Mouse (Mus musculus): ENCODE data around the gene Syn3.

Syn3 gene

DNA sequence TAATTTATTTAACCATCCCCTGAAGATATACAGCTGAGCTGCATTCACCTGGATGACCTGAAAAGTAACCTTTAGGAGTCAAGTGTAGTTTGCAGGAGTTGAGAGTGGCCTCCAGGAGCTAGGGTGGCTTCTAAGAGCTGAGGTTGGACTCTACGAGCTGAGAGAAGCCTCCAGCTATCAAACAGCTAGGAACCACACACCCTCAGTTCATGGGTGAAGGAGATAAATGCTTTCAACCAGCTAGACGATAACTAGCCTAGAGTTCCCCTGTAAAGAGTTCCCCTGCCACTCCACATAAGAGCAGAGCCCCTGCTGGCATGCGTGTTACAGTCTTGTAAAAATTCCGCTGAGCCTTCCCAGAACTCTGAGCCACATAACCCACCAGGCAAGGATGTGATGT is 129.3 kb downstream of the Syn3 start:
- DNase-seq (ENCODE audit: low spot score in 2 of 2), result no peak

DNA sequence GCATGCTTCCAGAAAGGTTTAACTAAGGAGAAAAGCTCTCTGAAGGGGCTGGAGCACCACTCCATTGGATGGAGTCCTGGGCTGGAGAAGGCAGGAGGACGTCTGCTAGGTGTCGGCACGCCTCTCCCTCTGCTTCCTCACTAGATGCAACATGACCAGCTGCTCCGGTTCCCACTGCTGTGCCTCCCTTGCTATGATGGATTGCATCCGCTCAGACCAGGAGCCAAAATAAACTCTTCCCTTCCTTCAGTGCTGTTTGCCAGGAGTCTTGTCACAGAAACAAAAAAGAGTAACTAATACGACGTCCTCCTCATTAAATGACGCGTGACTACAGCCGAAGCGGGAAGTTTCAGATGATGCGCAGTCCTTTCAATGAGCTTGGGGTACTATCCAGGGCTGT is 129.9 kb downstream of the Syn3 start:
- DNase-seq (ENCODE audit: low spot score in 2 of 2), result no peak

DNA sequence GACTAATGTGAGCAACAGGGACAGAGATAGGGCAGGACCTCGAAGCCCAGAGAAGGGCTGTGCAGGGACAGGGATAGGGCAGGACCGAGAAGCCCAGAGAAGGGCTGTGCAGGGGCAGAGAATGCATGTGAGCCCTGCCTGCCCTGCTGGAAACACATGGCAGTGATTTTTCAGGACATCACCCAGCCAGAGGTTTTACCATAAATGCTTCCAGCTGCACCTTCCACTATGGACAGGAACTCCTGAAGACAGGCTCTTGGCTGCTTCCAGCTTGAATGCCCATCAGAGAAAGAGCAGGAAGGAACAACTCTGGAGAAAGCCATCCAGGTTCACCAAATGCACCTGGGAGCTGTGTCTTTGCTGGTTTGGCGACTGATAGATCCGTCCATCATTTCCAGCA is 131.3 kb downstream of the Syn3 start:
- no peak for DNase-seq (ENCODE audit: low spot score in 2 of 2)

DNA sequence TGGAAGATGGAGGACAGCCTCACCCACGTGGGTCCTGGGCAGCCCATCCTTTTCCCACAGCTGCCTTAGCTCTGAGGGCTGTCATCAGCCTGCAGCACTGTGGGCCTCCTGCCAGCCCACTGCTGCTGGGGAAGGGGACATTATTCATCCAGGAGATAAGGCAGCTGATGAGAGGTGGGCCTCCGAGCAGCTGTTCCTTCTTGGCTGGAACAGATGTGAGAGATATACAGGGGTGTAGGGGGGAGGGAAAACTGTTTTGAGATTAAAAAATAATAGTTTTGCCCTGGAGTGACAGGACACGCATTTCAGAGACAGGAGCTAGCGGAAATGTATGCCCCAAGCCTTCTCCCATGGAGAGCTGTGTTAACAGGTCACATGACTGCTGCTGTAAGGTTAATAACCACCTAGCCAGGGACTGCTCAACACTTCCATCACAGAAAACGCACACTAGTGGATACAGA is 133.0 kb downstream of the Syn3 start:
- no peak for DNase-seq (ENCODE audit: low spot score in 2 of 2)

DNA sequence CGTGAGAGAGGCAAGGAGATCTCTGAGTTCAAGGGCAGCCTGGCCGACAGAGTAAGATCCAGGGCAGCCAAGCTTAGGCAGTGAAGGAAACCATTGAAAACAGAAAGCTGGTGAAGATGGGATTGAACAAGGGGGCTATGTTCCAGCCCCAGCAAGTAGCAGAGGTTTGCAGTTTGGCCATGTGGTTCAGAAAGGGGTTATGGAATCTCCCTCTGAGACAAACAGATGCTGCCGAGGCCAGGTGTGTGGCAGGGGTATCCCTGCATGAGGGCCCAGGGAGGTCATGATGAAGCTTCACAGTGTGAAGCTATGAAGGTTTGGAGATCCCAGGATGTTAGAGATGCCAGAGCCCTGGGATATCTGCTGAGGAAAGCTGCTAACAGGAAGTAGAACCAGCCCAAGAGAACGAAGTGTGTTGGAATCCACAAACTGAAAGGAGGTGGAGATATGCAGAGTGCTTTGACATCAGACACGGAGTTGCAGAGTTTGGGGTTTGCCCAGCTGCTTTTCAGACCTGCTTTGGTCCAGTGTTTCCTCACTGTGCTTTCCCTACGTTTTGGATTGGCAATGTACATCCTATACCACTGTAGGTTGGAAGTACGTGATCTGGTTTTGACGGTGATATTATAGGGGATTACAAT is 134.9 kb downstream of the Syn3 start:
- no peak for DNase-seq (ENCODE audit: low spot score in 2 of 2)

DNA sequence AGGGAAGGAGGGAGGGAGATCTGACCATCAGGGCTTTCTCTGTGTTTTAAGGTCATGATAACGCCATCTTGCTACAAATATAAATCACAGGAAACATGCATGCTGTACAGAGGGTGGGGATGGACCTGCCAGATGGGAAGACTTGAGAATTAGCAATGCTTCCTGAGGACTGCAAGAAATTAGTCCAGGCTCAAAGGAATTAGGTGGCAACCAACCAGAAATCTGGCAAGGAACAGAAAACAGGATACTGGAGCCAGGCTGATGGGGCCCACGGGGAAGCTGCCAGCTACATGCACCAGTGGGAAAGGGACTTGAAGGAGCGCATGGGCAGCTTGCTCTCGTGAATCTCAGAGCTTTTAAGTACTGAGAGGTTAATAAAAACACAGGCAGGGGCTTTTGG is 139.0 kb downstream of the Syn3 start:
- no peak for DNase-seq (ENCODE audit: low spot score in 2 of 2)

DNA sequence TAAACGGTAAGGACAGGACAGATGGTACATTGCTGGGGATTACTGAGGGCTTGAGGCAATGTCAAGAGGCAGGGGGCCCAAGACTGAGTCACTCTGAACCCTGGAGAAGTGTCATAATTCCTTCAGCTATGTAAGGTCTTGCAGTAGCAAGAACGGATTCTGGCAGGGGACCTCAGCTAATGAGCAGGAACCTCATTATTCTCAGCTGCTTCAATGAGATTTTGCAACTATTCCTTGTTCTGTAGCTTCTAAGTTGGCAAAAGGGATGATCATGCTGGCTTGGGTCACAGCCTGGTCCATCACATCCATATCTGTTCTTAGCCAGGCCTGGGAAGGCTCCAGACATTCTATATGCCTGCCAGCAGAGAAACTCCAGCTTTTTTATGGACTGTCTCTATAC is 139.5 kb downstream of the Syn3 start:
- no peak for DNase-seq (ENCODE audit: low spot score in 2 of 2)

DNA sequence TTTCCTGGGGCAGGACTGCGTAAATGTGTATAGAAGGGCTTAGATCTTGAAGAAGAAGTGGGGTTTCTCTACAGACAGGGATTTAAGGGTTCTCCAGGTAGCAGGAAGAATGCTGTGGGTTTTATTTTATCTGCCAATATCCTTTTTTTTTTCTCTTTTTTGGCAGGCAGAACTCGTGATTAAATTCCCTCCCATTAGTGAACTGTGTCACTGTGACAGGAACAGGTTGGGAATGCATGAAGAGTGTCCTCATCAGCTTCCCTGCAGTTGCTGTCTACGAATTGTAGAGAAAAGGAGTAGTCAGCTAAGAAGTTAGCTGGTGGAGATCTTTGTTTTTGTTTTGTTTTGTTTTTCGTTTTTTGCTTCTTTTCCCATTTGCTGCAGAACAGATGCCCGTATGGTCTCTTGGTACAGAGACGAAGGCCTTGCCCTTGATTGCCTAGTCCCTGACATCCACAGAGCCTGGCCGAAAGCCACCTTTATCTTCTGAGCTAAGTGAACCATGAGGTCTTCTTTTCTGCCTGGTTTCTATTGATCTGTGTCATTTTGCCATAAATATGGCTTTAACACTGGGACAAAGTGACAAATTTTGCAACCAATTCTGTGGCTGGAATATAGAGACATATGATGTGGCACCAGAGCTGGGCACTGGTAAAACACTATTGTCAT is 140.3 kb downstream of the Syn3 start:
- DNase-seq (ENCODE audit: low spot score in 2 of 2), result no peak

DNA sequence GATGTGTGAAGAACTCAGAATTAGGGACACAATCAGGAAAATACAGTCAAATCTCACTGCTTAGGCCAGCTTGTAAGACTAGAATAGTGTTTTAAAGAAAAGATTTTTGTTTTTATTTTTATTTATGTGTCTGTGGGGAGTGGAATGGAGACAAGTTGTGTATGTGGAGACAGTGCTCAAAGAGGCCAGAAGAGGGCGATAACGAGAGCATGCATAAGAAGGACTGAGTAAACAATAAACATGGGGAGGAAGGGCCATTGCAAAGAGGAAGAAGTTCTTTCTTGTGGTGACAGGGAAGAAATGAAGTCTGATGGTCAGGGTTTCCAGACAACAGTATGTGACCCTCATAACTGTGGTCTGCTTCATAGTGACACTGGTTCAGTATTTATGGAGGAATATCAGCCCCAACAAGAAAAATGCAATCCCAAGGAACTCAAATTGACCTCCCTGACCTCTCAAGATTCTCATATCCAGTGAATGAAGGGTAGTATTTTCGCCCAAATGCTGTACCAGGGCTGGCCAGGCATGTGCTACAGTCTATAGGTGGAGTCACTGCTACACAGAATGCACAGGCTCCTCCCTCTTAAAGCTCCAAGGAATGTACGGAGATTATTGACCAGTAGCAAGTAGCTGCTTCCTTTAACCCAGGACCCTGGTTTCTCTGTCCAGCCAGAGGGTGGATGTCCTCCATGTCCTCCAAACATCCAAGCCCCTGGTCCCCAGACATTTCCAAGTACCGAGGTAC is 141.7 kb downstream of the Syn3 start:
- no peak for DNase-seq (ENCODE audit: low spot score in 2 of 2)

DNA sequence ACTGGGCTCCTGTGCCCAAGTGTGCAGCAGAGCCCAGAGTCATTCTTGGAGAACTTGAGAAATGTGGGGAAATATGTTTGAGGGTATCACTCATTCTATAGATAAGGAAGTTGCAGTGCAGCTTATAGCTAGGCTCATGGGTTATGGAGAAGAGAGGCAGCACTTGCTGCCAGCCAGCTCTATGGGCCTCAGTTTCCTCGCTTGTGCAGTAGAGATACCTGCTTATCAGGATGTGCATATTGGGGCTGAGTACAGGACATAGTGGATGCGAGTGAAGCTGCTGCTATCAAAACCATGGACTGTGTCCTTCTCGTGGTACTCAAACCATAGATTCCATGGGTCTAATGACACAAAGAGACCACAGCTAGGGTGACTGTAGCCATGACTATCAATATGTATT is 146.2 kb downstream of the Syn3 start:
- no peak for DNase-seq (ENCODE audit: low spot score in 2 of 2)

DNA sequence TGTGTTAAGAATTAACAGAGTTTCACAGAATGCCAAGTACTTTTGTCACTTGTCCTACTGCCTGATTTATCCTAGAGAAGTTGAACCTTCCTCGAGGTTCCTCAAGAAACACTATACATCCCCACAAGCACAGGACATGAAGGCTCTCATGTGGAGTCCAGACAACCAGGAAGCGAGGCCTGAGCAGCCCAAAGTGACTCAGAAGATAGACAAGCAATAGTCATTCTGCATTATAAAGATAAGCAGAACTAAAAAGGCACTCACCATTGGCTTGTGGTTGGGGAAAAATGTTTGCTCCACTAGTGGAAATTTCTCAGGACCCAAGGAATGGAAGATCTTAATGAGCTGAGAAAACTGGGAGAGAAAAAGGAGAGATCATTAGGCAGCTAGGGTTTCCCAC is 147.4 kb downstream of the Syn3 start:
- DNase-seq (ENCODE audit: low spot score in 2 of 2), result no peak

DNA sequence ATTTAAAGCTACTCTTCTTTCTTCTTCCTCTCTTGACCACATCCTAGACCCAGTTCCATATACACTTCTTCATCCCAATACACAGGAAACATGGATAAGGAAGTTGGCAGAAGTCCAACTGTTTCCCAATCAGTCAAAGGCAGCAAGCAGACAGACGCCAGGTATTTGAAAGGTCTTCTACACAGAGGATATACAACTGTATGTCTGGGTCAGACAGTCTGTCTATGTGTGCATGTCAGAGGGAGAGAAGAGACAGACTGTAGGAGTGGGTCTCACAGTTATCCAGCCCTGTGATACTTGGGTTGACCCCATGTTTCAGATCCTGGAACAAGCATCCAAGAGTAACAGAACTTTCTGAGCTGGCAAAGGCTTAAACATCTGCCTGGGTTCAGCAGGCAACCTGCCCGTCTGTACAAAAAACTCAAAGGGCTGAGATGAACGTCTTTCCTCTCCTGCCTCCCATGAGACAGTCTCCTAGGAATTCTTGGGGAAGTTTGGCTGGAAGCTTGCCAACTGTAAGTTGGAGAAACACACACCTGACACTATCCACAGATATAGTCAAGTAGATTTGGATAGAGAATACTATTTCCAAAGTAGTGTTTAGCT is 152.4 kb downstream of the Syn3 start:
- DNase-seq (ENCODE audit: low spot score in 2 of 2), result no peak

DNA sequence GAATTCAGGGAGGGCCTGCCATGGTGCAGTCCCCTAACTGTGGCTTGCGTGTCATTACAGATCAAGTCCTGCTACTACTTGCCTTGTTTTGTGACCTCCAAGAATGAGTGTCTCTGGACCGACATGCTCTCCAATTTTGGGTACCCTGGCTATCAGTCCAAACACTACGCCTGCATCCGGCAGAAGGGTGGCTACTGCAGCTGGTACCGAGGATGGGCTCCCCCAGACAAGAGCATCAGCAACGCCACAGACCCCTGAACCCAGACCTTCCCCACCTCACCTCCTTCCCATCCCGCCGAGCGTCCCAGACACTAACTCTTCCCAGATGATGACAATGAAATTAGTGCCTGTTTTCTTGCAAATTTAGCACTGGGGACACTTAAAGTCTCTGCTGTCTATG is 153.1 kb downstream of the Syn3 start:
- no peak for DNase-seq (ENCODE audit: low spot score in 2 of 2)

DNA sequence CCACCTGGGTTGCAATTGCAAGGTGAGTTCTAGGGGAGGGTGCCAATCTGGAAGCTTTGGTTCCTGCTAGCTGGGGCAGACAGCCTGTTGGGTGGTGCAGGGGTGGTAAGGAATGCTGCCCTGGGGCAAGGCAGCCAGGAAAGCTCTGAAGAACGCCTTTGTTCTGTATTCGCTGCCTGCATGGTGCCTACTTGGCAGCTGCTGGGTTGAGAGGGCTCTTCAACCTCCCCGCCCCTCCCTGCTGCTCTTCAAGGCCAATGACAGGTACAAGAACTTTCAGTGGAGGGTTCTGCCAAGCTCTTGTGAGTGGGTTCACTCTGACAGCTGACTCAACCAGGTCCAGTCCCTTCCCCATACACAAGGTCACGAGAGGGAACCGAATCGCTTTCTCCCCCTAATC is 154.0 kb downstream of the Syn3 start:
- no peak for DNase-seq (ENCODE audit: low spot score in 2 of 2)

DNA sequence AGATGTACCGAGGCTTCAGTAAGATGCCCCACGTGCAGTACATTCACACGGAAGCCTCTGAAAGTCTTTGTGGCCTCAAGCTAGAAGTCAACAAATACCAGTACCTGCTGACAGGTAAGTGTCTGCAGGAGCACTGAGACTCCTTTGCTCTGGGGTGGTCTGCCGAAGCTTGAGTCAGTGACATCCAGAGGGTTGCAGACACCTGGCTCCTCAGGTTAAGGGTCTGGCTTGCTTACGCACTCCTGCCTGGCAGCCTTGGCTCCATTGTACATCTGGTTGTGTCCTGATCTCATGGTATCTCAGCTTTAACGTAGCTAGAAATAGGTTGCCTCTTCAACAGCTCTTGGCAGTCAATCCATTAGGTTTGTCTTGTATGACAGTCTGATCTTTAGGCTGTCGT is 154.8 kb downstream of the Syn3 start:
- DNase-seq (ENCODE audit: low spot score in 2 of 2), result no peak

DNA sequence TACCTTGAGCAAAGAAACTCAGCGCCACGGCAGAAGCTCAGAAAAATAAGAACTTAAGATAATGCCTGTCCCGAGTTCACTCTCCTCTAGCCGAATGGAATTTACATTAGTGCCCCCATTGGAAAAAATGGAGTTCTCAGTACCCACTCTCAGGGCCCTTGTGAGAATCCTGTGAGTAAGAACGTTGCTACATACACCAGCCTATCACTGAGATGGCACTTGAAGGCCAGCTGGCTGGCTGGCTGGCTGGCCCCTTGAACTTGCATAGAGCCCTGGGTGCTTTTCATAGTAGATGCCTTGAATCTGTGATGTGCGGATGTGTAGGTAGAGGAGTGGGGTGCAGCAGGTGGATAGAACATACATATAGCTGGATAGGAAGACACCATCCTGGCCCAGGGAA is 155.3 kb downstream of the Syn3 start:
- no peak for DNase-seq (ENCODE audit: low spot score in 2 of 2)

DNA sequence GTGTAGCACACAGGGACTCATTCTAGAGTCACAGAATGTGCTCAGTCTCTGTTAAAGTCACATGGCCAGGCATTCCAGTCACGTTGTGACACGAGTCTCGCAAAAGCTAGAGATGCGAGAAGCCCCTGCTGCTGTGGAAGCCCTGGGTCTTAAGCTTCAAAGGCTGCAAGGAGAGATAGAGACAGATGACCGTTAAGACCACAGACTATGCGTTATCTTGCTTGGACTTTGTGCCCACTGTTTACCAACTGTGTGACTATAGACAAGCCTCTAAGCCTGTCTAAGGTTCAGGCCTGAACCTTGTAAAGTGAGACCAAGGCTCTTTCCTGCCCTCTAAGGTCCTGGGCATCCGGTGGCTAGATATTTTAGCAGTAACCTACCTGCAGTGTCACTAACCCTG is 156.0 kb downstream of the Syn3 start:
- DNase-seq (ENCODE audit: low spot score in 2 of 2), result no peak

DNA sequence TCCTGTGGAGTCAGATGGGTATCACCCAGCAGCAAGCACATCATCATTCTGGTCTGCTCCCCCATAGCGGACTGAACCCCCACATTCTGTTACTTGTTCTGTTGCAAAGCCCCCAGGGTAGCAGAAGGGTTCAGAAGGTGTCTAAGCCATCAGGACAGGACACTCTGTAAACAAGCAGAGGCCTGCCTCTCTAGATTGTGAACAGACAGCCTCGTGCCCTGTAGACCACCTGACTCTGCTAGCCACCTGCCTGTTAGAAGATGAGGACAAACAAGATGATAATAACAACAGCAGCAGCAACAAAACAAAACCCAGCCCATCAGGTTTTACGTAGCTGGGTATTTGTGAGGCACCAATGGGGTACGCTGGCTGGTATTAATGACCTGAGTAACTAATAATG is 156.5 kb downstream of the Syn3 start:
- DNase-seq (ENCODE audit: low spot score in 2 of 2), result no peak

DNA sequence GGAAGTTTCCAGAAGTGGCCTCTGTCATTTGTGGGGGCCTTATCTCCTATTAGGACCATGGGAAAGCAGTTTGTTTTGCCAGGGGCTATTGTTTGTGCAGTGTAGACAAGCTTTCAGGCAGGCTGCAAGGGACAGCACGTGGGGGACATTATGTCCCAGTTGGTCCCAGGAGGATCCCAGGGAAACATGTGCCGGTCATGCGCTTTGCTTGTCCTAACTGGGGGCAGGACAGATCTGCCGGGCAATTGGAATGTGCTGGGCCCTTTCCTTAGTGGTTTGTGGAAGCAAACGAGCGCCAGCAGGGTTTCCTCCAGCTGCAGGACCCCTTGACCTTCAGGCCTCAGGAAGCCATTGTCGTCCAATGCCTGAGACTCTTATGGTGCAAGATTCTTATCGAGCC is 157.1 kb downstream of the Syn3 start:
- no peak for DNase-seq (ENCODE audit: low spot score in 2 of 2)

DNA sequence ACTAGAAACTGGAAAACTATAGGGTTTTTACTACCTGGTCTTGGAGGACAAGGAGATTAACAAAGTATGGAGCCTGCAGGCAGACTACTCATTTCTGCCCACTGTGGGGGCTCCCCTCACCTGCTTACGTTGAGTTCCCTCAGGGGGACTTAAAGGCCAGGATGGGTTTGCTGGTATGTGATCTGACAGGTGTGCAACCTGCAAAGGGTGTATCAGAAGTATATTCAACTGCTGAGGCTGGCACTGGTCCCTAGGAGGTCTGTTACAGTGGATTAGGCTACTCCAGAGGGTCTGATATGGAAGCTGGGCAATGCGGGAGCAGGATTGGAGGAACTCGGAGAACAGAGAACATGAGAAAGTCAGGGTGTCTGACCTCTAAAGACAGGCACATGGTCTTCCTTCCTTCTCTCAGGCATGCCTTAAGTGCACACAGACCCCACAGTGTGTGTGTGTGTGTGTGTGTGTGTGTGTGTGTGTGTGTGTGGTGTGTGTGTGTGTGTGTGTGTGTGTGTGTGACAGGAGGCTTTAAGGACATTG is 157.6 kb downstream of the Syn3 start:
- DNase-seq (ENCODE audit: low spot score in 2 of 2), result no peak

DNA sequence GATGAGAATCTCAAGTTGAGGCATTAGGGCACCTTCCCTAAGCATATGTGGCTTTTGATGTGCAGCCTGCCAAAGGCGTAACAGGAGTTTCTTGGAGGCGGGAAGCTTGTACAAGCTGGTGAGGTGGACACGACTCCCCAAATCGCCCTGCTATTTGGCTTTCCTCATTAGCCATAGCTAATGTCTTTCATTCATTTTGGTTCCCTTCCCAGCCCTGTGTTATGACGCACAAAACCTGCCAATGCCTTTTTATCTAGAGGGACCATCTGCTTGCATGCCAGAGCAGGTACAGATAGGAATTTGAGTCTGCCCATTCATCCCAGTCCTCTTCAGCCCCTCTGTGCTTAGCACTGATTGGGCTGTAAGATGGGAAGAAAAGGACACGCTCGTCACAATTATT is 158.3 kb downstream of the Syn3 start:
- no peak for DNase-seq (ENCODE audit: low spot score in 2 of 2)

DNA sequence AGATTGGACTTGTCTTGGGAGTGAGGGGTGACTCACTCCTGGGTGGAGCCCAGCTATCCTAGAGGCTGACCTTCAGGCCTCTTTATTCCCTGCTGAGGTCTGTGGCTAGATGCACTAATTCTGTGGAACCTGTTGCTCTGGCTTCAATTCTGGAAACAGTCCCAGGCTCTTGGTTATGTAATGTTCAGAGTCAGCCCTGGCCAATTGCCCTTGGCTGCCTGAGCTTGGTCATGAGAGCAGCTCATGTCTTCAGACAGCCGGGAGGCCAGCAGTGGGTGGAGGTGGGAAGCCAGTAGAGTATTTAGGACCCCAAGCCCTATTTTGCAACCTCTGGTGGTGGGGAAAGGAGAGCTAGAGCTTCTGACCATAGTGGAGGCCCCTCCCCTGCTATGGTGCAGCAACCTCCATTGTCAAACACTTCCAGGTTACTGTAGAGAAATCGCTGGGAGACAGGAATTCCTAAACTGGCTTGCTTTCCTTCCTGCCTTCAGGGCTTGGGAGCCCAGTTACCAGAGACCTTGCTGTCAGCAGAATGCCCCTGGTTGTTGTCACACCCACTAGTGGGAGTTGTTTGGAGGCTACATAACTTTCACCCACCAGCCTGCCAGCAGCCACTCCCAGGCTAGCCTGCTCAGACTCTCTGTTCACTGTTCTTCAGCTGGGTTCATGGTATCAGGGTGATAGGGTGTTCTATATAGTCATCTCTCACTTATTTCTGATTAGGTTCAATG is 158.9 kb downstream of the Syn3 start:
- DNase-seq (ENCODE audit: low spot score in 2 of 2), result peak; percentile 49 to 65
